Mouse (Mus musculus): ENCODE measurements around the gene Zfp410. TPM values are rescaled to one million over a fixed set of nuclear protein-coding genes. Genes with fewer than 3 reads are reported as not detected.

The Zfp410 gene
- 10 to 100 TPM; 55.8 to 64.5 TPM for polyA plus RNA-seq (2017; shearing (Covaris generic))

GRCm38 (mm10) chr12:84316721-84317621, at the start of gene Zfp410:
Gene Zfp410 (plus strand): TSS chr12:84316852.

GRCm38 (mm10) chr12:84284885-84285592, 31.6 kb upstream of the Zfp410 start, which contains the start of gene Ptgr2:
Gene Ptgr2 (plus strand): TSS chr12:84285232.

DNA sequence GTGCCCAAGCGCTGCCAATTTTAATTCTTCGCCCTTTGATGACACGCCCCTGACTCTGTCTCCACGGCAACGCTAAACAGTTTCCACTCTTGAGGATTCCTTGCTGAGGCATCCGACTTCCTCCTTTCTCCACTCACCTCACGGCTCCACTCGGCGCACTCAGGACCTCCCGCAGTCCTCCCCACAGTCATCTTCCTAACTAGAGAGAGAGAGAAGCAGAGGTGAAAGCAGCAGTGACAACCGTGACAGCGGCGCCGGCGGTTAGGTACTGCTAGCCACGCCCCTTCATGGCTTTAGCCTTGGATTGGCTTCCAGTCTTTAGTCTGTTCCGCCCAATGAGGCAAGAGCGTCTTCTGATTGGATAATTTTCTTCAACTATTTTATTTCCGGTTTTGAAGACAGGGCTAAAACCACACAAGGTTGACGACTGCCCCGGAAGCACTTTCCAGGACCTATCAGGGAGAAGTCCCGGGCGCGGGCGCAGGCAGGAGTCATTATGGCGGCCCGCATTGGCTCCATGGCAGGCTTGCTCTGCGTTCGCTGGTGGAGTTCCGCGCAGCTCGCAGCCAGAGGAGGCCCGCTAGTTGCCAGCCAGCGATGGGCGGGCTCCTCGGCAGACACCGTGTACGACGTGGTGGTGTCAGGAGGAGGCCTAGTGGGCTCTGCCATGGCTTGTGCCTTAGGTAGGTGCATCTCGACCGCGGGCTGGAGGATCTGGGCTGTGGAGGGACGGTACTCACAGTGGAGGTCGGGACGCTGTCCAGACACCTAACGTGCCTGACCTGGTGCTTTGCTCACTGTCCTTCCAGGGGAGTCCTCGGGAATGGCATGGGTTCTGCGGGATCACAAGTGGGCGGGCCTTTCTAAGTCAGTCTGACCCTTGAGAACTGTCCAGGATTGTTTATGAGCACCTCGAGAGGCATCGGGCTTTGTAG, 45.2 kb downstream of the Zfp410 start, which contains the start of the genes Coq6 and Fam161b:
Gene Coq6 (plus strand): TSS at position 103 of the 935 bp plus-strand sequence.
Gene Fam161b (minus strand): TSS at position 279 of the 935 bp plus-strand sequence.

Other genes starting within 250 kb of the Zfp410 start
- gene Acot5, start 247.5 kb upstream of the Zfp410 start, polyA plus RNA-seq (2017; shearing (Covaris generic)) = not detected
- 1 to 10 TPM; 1.5 to 2.6 TPM for gene Acot6, start 216.2 kb upstream of the Zfp410 start, polyA plus RNA-seq (2017; shearing (Covaris generic))
- under 1 TPM; 0.26 to 0.48 TPM for gene Dnal1, start 202.5 kb upstream of the Zfp410 start, polyA plus RNA-seq (2017; shearing (Covaris generic))
- under 1 TPM in 1 of 2 experiments, not detected in 1; 0.10 TPM for gene Pnma1, start 168.4 kb upstream of the Zfp410 start, polyA plus RNA-seq (2017; shearing (Covaris generic))
- gene Elmsan1, start 98.0 kb upstream of the Zfp410 start, polyA plus RNA-seq (2017; shearing (Covaris generic)) = 10 to 100 TPM; 14.2 to 19.1 TPM
- gene Ptgr2, start 31.6 kb upstream of the Zfp410 start, polyA plus RNA-seq (2017; shearing (Covaris generic)) = 10 to 100 TPM; 29.4 to 29.7 TPM
- 10 to 100 TPM; 15.8 to 24.0 TPM for gene Coq6, start 44.8 kb downstream of the Zfp410 start, polyA plus RNA-seq (2017; shearing (Covaris generic))
- gene Fam161b, start 45.0 kb downstream of the Zfp410 start, polyA plus RNA-seq (2017; shearing (Covaris generic)) = under 1 TPM in 1 of 2 experiments, not detected in 1; 0.50 TPM
- gene Entpd5, start 92.2 kb downstream of the Zfp410 start, polyA plus RNA-seq (2017; shearing (Covaris generic)) = 10 to 100 TPM; 32.1 to 36.3 TPM
- 1 to 10 TPM in 1 of 2 experiments, not detected in 1; 2.3 TPM for gene Bbof1, start 92.2 kb downstream of the Zfp410 start, polyA plus RNA-seq (2017; shearing (Covaris generic))
- 10 to 100 TPM; 30.2 to 34.1 TPM for gene Rnf113a2, start 100.3 kb downstream of the Zfp410 start, polyA plus RNA-seq (2017; shearing (Covaris generic))
- 10 to 100 TPM in 1 of 2 experiments, 1 to 10 TPM in 1; 7.1 to 22.1 TPM for gene Aldh6a1, start 134.2 kb downstream of the Zfp410 start, polyA plus RNA-seq (2017; shearing (Covaris generic))
- 10 to 100 TPM; 16.8 to 17.6 TPM for gene Lin52, start 134.6 kb downstream of the Zfp410 start, polyA plus RNA-seq (2017; shearing (Covaris generic))